Mouse (Mus musculus) frontal cortex, postnatal 14 days (tissue): Measurements from ENCODE around the gene Rapgef2.
"Not testable (repeated sequence)": the region's sequence is repeated elsewhere in the genome, so short reads cannot be mapped to it uniquely, and the experiment has no call there.

ENCODE experiments used
- DNase-seq, 2 experiments: peaks; one replicate each; pipeline ENCODE4 v3.0.0; 2022; ENCODE audit warnings: low spot score in 2 of 2

Gene Rapgef2

GRCm38 (mm10) chr3:79100831-79101230 lies 185.5 kb downstream of the Rapgef2 start:
- no peak for DNase-seq

GRCm38 (mm10) chr3:79089091-79089490 lies 197.2 kb downstream of the Rapgef2 start:
- no peak for DNase-seq

- DNase-seq = no peak
Observed at GRCm38 (mm10) chr3:79088461-79088860, 197.9 kb downstream of the Rapgef2 start.

GRCm38 (mm10) chr3:79086282-79086681 lies 200.0 kb downstream of the Rapgef2 start:
- no peak for DNase-seq

- no peak for DNase-seq
Observed at GRCm38 (mm10) chr3:79083881-79084280, 202.4 kb downstream of the Rapgef2 start.

- no peak for DNase-seq
Observed at GRCm38 (mm10) chr3:79083030-79083429, 203.3 kb downstream of the Rapgef2 start.

GRCm38 (mm10) chr3:79079076-79079475 lies 207.2 kb downstream of the Rapgef2 start:
- DNase-seq = no peak

GRCm38 (mm10) chr3:79074970-79075369 lies 211.3 kb downstream of the Rapgef2 start:
- no peak for DNase-seq

GRCm38 (mm10) chr3:79073541-79074244 lies 212.6 kb downstream of the Rapgef2 start:
- DNase-seq = no peak

GRCm38 (mm10) chr3:79071561-79071960 lies 214.8 kb downstream of the Rapgef2 start:
- no peak for DNase-seq

- DNase-seq = no peak
Observed at GRCm38 (mm10) chr3:79069891-79070290, 216.4 kb downstream of the Rapgef2 start.

- no peak for DNase-seq
Observed at GRCm38 (mm10) chr3:79068976-79069375, 217.3 kb downstream of the Rapgef2 start.

GRCm38 (mm10) chr3:79066455-79067055 lies 219.8 kb downstream of the Rapgef2 start:
- no peak for DNase-seq

- no peak for DNase-seq
Observed at GRCm38 (mm10) chr3:79064096-79064495, 222.2 kb downstream of the Rapgef2 start.

- no peak for DNase-seq
Observed at GRCm38 (mm10) chr3:79061426-79061825, 224.9 kb downstream of the Rapgef2 start.

GRCm38 (mm10) chr3:79058491-79058890 lies 227.8 kb downstream of the Rapgef2 start:
- not testable (repeated sequence) for DNase-seq

- no peak for DNase-seq
Observed at GRCm38 (mm10) chr3:79045251-79045650, 241.1 kb downstream of the Rapgef2 start.

- no peak for DNase-seq
Observed at GRCm38 (mm10) chr3:79042973-79043372, 243.3 kb downstream of the Rapgef2 start.

- no peak for DNase-seq
Observed at GRCm38 (mm10) chr3:79039666-79040450, 246.5 kb downstream of the Rapgef2 start.

GRCm38 (mm10) chr3:79039008-79039407 lies 247.3 kb downstream of the Rapgef2 start:
- DNase-seq = no peak

- no peak for DNase-seq
Observed at GRCm38 (mm10) chr3:79034457-79034856, 251.9 kb downstream of the Rapgef2 start.

- no peak for DNase-seq
Observed at GRCm38 (mm10) chr3:79030855-79031254, 255.5 kb downstream of the Rapgef2 start.
